Mouse (Mus musculus): ENCODE measurements around the gene Sh3bp5l. TPM values are rescaled to one million over a fixed set of nuclear protein-coding genes. Genes with fewer than 3 reads are reported as not detected.
"Not testable (repeated sequence)": the region's sequence is repeated elsewhere in the genome, so short reads cannot be mapped to it uniquely, and the experiment has no call there.

Gene Sh3bp5l
- total and polyA plus RNA-seq, 2 experiments from 2014 or later, result 39.7 to 51.8 TPM

- no peak for TF ChIP-seq CTCF (IDR thresholded peaks at IDR 0.05; ENCODE audit: low read depth)
- H3K36me3 ChIP-seq (ENCODE audit: insufficient read depth, low read length), result no peaks in the 10 kb centered on the region
- ATAC-seq (no peak), DNase-seq (ENCODE audit: low spot score) (no peak)
- H3K4me3 ChIP-seq (ENCODE audit: low read length), result no peak overlapping the region
- H3K4me1 ChIP-seq (ENCODE audit: insufficient read depth, low read length), result no peaks in the 10 kb centered on the region
- H3K9me3 ChIP-seq (ENCODE audit: low read length), result no peaks in the 10 kb centered on the region
- H3K27ac ChIP-seq, result no peak overlapping the region
- no peaks in the 10 kb centered on the region for H3K27me3 ChIP-seq (ENCODE audit: insufficient read depth, low read length)
- no peak overlapping the region for H3K4me2 ChIP-seq (ENCODE audit: low read depth, low read length)
- H3K9ac ChIP-seq (replicated peaks; ENCODE audit: low read length), result no peak overlapping the region
- WGBS, result 79% methylated on average over 3 of the region's 3 CpGs
Observed at GRCm38 (mm10) chr11:58353709-58354108, 23.2 kb downstream of the Sh3bp5l start.

GRCm38 (mm10) chr11:58354476-58354875 is 24.0 kb downstream of the Sh3bp5l start:
- no peak for TF ChIP-seq CTCF (IDR thresholded peaks at IDR 0.05; ENCODE audit: low read depth)
- no peaks in the 10 kb centered on the region for H3K36me3 ChIP-seq (ENCODE audit: insufficient read depth, low read length)
- H3K4me3 ChIP-seq (ENCODE audit: low read length), result no peak overlapping the region
- H3K27ac ChIP-seq, result no peak overlapping the region
- H3K4me2 ChIP-seq (ENCODE audit: low read depth, low read length), result no peak overlapping the region
- DNase-seq (ENCODE audit: low spot score) (no peak), ATAC-seq (no peak)
- no peak overlapping the region for H3K9ac ChIP-seq (replicated peaks; ENCODE audit: low read length)
- H3K4me1 ChIP-seq (ENCODE audit: insufficient read depth, low read length), result no peaks in the 10 kb centered on the region
- 68% methylated on average over 10 of the region's 10 CpGs for WGBS
- H3K9me3 ChIP-seq (ENCODE audit: low read length), result no peaks in the 10 kb centered on the region
- no peaks in the 10 kb centered on the region for H3K27me3 ChIP-seq (ENCODE audit: insufficient read depth, low read length)

GRCm38 (mm10) chr11:58354927-58355326 is 24.4 kb downstream of the Sh3bp5l start:
- H3K4me3 ChIP-seq (ENCODE audit: low read length), result no peak overlapping the region
- no peaks in the 10 kb centered on the region for H3K27me3 ChIP-seq (ENCODE audit: insufficient read depth, low read length)
- no peaks in the 10 kb centered on the region for H3K9me3 ChIP-seq (ENCODE audit: low read length)
- H3K27ac ChIP-seq, result no peak overlapping the region
- H3K36me3 ChIP-seq (ENCODE audit: insufficient read depth, low read length), result no peaks in the 10 kb centered on the region
- H3K4me1 ChIP-seq (ENCODE audit: insufficient read depth, low read length), result no peaks in the 10 kb centered on the region
- TF ChIP-seq CTCF (IDR thresholded peaks at IDR 0.05; ENCODE audit: low read depth), result no peak
- DNase-seq (ENCODE audit: low spot score) (no peak), ATAC-seq (no peak)
- no peak overlapping the region for H3K4me2 ChIP-seq (ENCODE audit: low read depth, low read length)
- 85% methylated on average over 3 of the region's 3 CpGs for WGBS
- H3K9ac ChIP-seq (replicated peaks; ENCODE audit: low read length), result no peak overlapping the region

GRCm38 (mm10) chr11:58357042-58357441 is 26.5 kb downstream of the Sh3bp5l start:
- Histone ChIP-seq H3K36me3 (ENCODE audit: insufficient read depth, low read length) (no peaks in the 10 kb centered on the region), H3K9me3 (ENCODE audit: low read length) (no peaks in the 10 kb centered on the region), H3K9ac (replicated peaks; ENCODE audit: low read length) (no peak overlapping the region), H3K4me1 (ENCODE audit: insufficient read depth, low read length) (no peaks in the 10 kb centered on the region), H3K4me3 (ENCODE audit: low read length) (no peak overlapping the region), H3K4me2 (ENCODE audit: low read depth, low read length) (no peak overlapping the region), H3K27me3 (ENCODE audit: insufficient read depth, low read length) (no peaks in the 10 kb centered on the region), H3K27ac (no peak overlapping the region)
- no peak for TF ChIP-seq CTCF (IDR thresholded peaks at IDR 0.05; ENCODE audit: low read depth)
- WGBS, result 91% methylated on average over 3 of the region's 3 CpGs
- no peak for ATAC-seq
- no peak for DNase-seq (ENCODE audit: low spot score)

- Histone ChIP-seq H3K4me3 (ENCODE audit: low read length) (no peak overlapping the region), H3K4me2 (ENCODE audit: low read depth, low read length) (no peak overlapping the region), H3K9ac (replicated peaks; ENCODE audit: low read length) (no peak overlapping the region), H3K36me3 (ENCODE audit: insufficient read depth, low read length) (no peaks in the 10 kb centered on the region), H3K9me3 (ENCODE audit: low read length) (no peaks in the 10 kb centered on the region), H3K27ac (no peak overlapping the region), H3K4me1 (ENCODE audit: insufficient read depth, low read length) (no peaks in the 10 kb centered on the region), H3K27me3 (ENCODE audit: insufficient read depth, low read length) (no peaks in the 10 kb centered on the region)
- no peak for DNase-seq (ENCODE audit: low spot score)
- 78% methylated on average over 6 of the region's 6 CpGs for WGBS
- ATAC-seq, result no peak
- no peak for TF ChIP-seq CTCF (IDR thresholded peaks at IDR 0.05; ENCODE audit: low read depth)
Observed at GRCm38 (mm10) chr11:58357844-58358534, 27.5 kb downstream of the Sh3bp5l start.

- H3K4me1 ChIP-seq (ENCODE audit: insufficient read depth, low read length); ATAC-seq; H3K27me3 ChIP-seq (ENCODE audit: insufficient read depth, low read length); H3K4me3 ChIP-seq (ENCODE audit: low read length); DNase-seq (ENCODE audit: low spot score); H3K9me3 ChIP-seq (ENCODE audit: low read length); H3K27ac ChIP-seq; H3K36me3 ChIP-seq (ENCODE audit: insufficient read depth, low read length); H3K9ac ChIP-seq (replicated peaks; ENCODE audit: low read length); H3K4me2 ChIP-seq (ENCODE audit: low read depth, low read length): not testable (repeated sequence)
- no CpG with 5 or more reads among the region's 6 CpGs for WGBS
Observed at GRCm38 (mm10) chr11:58362562-58362961, 32.0 kb downstream of the Sh3bp5l start.

- Histone ChIP-seq H3K36me3 (ENCODE audit: insufficient read depth, low read length) (no peaks in the 10 kb centered on the region), H3K4me2 (ENCODE audit: low read depth, low read length) (no peak overlapping the region), H3K9ac (replicated peaks; ENCODE audit: low read length) (no peak overlapping the region), H3K27me3 (ENCODE audit: insufficient read depth, low read length) (no peaks in the 10 kb centered on the region), H3K4me1 (ENCODE audit: insufficient read depth, low read length) (no peaks in the 10 kb centered on the region), H3K4me3 (ENCODE audit: low read length) (no peak overlapping the region), H3K27ac (no peak overlapping the region), H3K9me3 (ENCODE audit: low read length) (no peaks in the 10 kb centered on the region)
- no peak for DNase-seq (ENCODE audit: low spot score)
- WGBS, result 57% methylated on average over 3 of the region's 3 CpGs
- no peak for ATAC-seq
- no peak for TF ChIP-seq CTCF (IDR thresholded peaks at IDR 0.05; ENCODE audit: low read depth)
Observed at GRCm38 (mm10) chr11:58364454-58364853, 33.9 kb downstream of the Sh3bp5l start.

- not testable (repeated sequence) for H3K36me3 ChIP-seq (ENCODE audit: insufficient read depth, low read length); H3K4me1 ChIP-seq (ENCODE audit: insufficient read depth, low read length); ATAC-seq; H3K4me2 ChIP-seq (ENCODE audit: low read depth, low read length); H3K9me3 ChIP-seq (ENCODE audit: low read length); H3K27ac ChIP-seq; H3K4me3 ChIP-seq (ENCODE audit: low read length); DNase-seq (ENCODE audit: low spot score); H3K27me3 ChIP-seq (ENCODE audit: insufficient read depth, low read length); H3K9ac ChIP-seq (replicated peaks; ENCODE audit: low read length)
- no CpG with 5 or more reads among the region's 6 CpGs for WGBS
Observed at GRCm38 (mm10) chr11:58366191-58366590, 35.7 kb downstream of the Sh3bp5l start.

Measured in hindbrain, postnatal 0 days (tissue).